Mouse (Mus musculus) bone marrow, adult 2 months (tissue): ENCODE results near the gene Slc38a4.

ENCODE experiments used
- CTCF ChIP-seq: fragments of 200-500 bp; IDR thresholded peaks from 2 replicates; pipeline ENCODE4 v1.5.1; 2011; ENCODE audit warnings: low read length, control low read depth; ENCODE audit not compliant: control insufficient read depth, insufficient read depth
- POLR2A ChIP-seq: fragments of 200-500 bp; IDR thresholded peaks from 2 replicates; pipeline ENCODE4 v1.6.1; 2011; ENCODE audit warnings: low read depth, mild to moderate bottlenecking, control low read depth, low read length, borderline replicate concordance; ENCODE audit not compliant: control insufficient read depth

DNA sequence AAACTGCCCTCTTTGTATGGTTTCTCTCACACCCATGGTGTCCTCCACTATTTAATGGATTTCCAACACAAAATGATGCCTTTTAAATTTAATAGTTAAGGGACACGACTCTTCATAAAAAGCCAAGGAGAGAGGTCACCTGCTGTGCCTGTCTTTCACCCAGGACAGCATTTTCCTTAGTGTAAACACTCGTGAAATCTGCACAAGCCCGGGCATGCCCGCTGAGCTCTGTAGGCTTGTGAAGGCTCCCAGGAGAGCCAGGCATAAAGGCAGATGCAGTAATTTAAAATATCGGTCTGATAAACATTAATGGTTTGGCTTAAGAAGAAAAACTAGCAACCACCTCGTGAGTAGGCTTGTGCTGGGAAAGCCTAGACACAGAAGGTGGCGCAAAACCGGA lies 103.3 kb downstream of the Slc38a4 start:
- TF ChIP-seq CTCF (no peak), POLR2A (no peak)
